In genomic region chr6:38160102-38160501, GRCm38 (mm10) we compare ENCODE assay signal across 8 mouse cellular contexts. TPM values are rescaled to one million over a fixed set of nuclear protein-coding genes. Genes with fewer than 3 reads are reported as not detected.
A peak's percentile ranks its signal among the peaks of the same experiment; 100 is the strongest.
DNase-seq lines count a peak whose midpoint lies in the region; ATAC-seq and TF ChIP-seq lines count a peak whose summit lies in the region.

No protein-coding gene starts in this region.

- no peaks in the 10 kb centered on the region for H3K4me1 ChIP-seq in heart, embryonic 11.5 days (ENCODE audit: control insufficient read depth, insufficient read depth, low read length)
- H3K4me1 ChIP-seq in intestine, embryonic 16.5 days (ENCODE audit: control insufficient read depth, insufficient read depth, low read length) = no peaks in the 10 kb centered on the region
- H3K4me1 ChIP-seq in midbrain, embryonic 11.5 days (ENCODE audit: control insufficient read depth, insufficient read depth, low read length) = peaks cover 14% of the 10 kb centered on the region
- H3K4me1 ChIP-seq in small intestine, adult 2 months (ENCODE audit: control insufficient read depth, insufficient read depth, insufficient read length, low read length) = no peaks in the 10 kb centered on the region

- no peak overlapping the region for H3K27ac ChIP-seq in heart, embryonic 11.5 days (ENCODE audit: low read depth, low read length)
- no peak overlapping the region for H3K27ac ChIP-seq in gastrocnemius, adult 2 months
- no peak overlapping the region for H3K27ac ChIP-seq in intestine, embryonic 16.5 days (ENCODE audit: low read length)
- no peak overlapping the region for H3K27ac ChIP-seq in midbrain, embryonic 11.5 days (ENCODE audit: low read depth, low read length)
- no peak overlapping the region for H3K27ac ChIP-seq in small intestine, adult 2 months (ENCODE audit: insufficient read depth, low read depth, low read length)

- 24% methylated on average over 3 of the region's 3 CpGs for WGBS in heart, embryonic 11.5 days (ENCODE audit: insufficient replicate concordance)
- WGBS in intestine, embryonic 16.5 days = 10% methylated on average over 3 of the region's 3 CpGs
- WGBS in midbrain, embryonic 11.5 days = 23% methylated on average over 3 of the region's 3 CpGs
- 8% methylated on average over 3 of the region's 3 CpGs for WGBS in small intestine, adult 2 months

- intact Hi-C loops in gastrocnemius, adult 2 months (cut with DNase I) = loop anchor here (1.0 to 10.0 kb wide), 2 partner anchors 94 to 145 kb away; partner anchors contain the start of gene D630045J12Rik
- intact Hi-C loops in left cerebral cortex, postnatal 10 days (cut with DNase I) = loop anchor here (2.0 to 5.0 kb wide), 2 partner anchors 92 to 167 kb away; partner anchors contain the start of gene D630045J12Rik

- no peak for TF ChIP-seq POLR2A in small intestine, adult 2 months (IDR thresholded peaks at IDR 0.05; ENCODE audit: low read depth, low read length)

- no peaks in the 10 kb centered on the region for H3K9me3 ChIP-seq in heart, embryonic 11.5 days (replicated peaks; ENCODE audit: control insufficient read depth, low read length)
- H3K9me3 ChIP-seq in intestine, embryonic 16.5 days (ENCODE audit: control insufficient read depth, low read length) = no peaks in the 10 kb centered on the region
- no peaks in the 10 kb centered on the region for H3K9me3 ChIP-seq in midbrain, embryonic 11.5 days (ENCODE audit: control insufficient read depth, low read length)

- peak; percentile 96 for DNase-seq in heart, adult 11 months
- peak; percentile 86 to 94 for DNase-seq in cerebellum, postnatal 25 days
- DNase-seq in gastrocnemius, adult 2 months = peak; percentile 77
- DNase-seq in left cerebral cortex, postnatal 10 days (ENCODE audit: extremely low spot score in 1 of 2, low spot score in 2 of 2) = peak; percentile 79 to 82
- DNase-seq in midbrain, embryonic 11.5 days (ENCODE audit: low spot score, missing footprints) = peak; percentile 99

- H3K4me2 ChIP-seq in heart, embryonic 11.5 days = no peak overlapping the region
- H3K4me2 ChIP-seq in intestine, embryonic 16.5 days (ENCODE audit: low read depth, low read length) = no peak overlapping the region
- H3K4me2 ChIP-seq in midbrain, embryonic 11.5 days = no peak overlapping the region

- H3K27me3 ChIP-seq in heart, embryonic 11.5 days (ENCODE audit: control insufficient read depth, insufficient read depth, low read length) = no peaks in the 10 kb centered on the region
- H3K27me3 ChIP-seq in intestine, embryonic 16.5 days (replicated peaks; ENCODE audit: control insufficient read depth, insufficient read depth, low read length) = no peaks in the 10 kb centered on the region
- H3K27me3 ChIP-seq in midbrain, embryonic 11.5 days (ENCODE audit: control insufficient read depth, insufficient read depth, low read length) = no peaks in the 10 kb centered on the region
- no peaks in the 10 kb centered on the region for H3K27me3 ChIP-seq in small intestine, adult 2 months (ENCODE audit: control insufficient read depth, insufficient read depth, low read length)

- no peak overlapping the region for H3K4me3 ChIP-seq in heart, embryonic 11.5 days (ENCODE audit: low read depth, low read length)
- no peak overlapping the region for H3K4me3 ChIP-seq in gastrocnemius, adult 2 months
- no peak overlapping the region for H3K4me3 ChIP-seq in intestine, embryonic 16.5 days (ENCODE audit: low read length)
- H3K4me3 ChIP-seq in midbrain, embryonic 11.5 days (ENCODE audit: low read depth, low read length) = no peak overlapping the region
- no peak overlapping the region for H3K4me3 ChIP-seq in small intestine, adult 2 months (ENCODE audit: low read depth, low read length)

- TF ChIP-seq CTCF in gastrocnemius, adult 2 months (IDR thresholded peaks at IDR 0.05) = peak; percentile 88
- TF ChIP-seq CTCF in small intestine, adult 2 months (IDR thresholded peaks at IDR 0.05; ENCODE audit: extremely low read depth, insufficient read length, insufficient replicate concordance, low read depth, low read length) = peak; percentile 29; the same call in 1 of the 2 replicates

- no peaks in the 10 kb centered on the region; the same call in 1 of the 2 replicates for H3K36me3 ChIP-seq in heart, embryonic 11.5 days (ENCODE audit: control insufficient read depth, insufficient read depth, low read length)
- no peaks in the 10 kb centered on the region for H3K36me3 ChIP-seq in intestine, embryonic 16.5 days (ENCODE audit: control insufficient read depth, insufficient read depth, low read length)
- H3K36me3 ChIP-seq in midbrain, embryonic 11.5 days (ENCODE audit: control insufficient read depth, insufficient read depth, low read length) = no peaks in the 10 kb centered on the region
- no peaks in the 10 kb centered on the region for H3K36me3 ChIP-seq in small intestine, adult 2 months (ENCODE audit: control insufficient read depth, insufficient read depth, low read length)

- no peak for ATAC-seq in heart, embryonic 11.5 days (replicated peaks; ENCODE audit: insufficient number of reproducible peaks, low FRiP score, low TSS enrichment)
- peak; percentile 55 for ATAC-seq in intestine, embryonic 16.5 days
- peak; percentile 53; the same call in 1 of the 2 replicates for ATAC-seq in midbrain, embryonic 11.5 days (ENCODE audit: low FRiP score)

- no peak overlapping the region for H3K9ac ChIP-seq in heart, embryonic 11.5 days (ENCODE audit: low read depth, low read length)
- H3K9ac ChIP-seq in intestine, embryonic 16.5 days (ENCODE audit: low read depth, low read length) = no peak overlapping the region
- no peak overlapping the region for H3K9ac ChIP-seq in midbrain, embryonic 11.5 days (ENCODE audit: low read length)

RNA-seq across cellular contexts. Expression of gene Atp6v0a4, which starts 35.7 kb away (rescaled TPM):
- polyA plus RNA-seq in heart, embryonic 11.5 days (2014; fragmentation: Nextera tagmentation; extraction: Ambion mirVana) = 0.34 TPM in 1 of 2 replicates, not detected in the other
- under 1 TPM; 0.50 to 0.56 TPM for total RNA-seq in gastrocnemius, adult 2 months (2021)
- polyA plus RNA-seq in intestine, embryonic 16.5 days (2015; fragmentation: Nextera tagmentation; extraction: Ambion mirVana) = 5.1 and 5.4 TPM in 2 replicates
- 1 to 10 TPM; 4.6 to 5.3 TPM for total RNA-seq in left cerebral cortex, postnatal 10 days (2021)
- polyA plus RNA-seq in midbrain, embryonic 11.5 days (2014; fragmentation: Nextera tagmentation; extraction: Ambion mirVana) = not detected in 2 replicates
- 0.89 TPM in 1 of 2 replicates, not detected in the other for polyA plus RNA-seq in small intestine, adult 2 months (2012; rRNA removed)

RNA-seq across cellular contexts. Expression of gene Tmem213, which starts 51.0 kb away (rescaled TPM):
- polyA plus RNA-seq in heart, embryonic 11.5 days (2014; fragmentation: Nextera tagmentation; extraction: Ambion mirVana) = not detected in 2 replicates
- total RNA-seq in gastrocnemius, adult 2 months (2021) = not detected
- not detected in 2 replicates for polyA plus RNA-seq in intestine, embryonic 16.5 days (2015; fragmentation: Nextera tagmentation; extraction: Ambion mirVana)
- not detected for total RNA-seq in left cerebral cortex, postnatal 10 days (2021)
- not detected in 2 replicates for polyA plus RNA-seq in midbrain, embryonic 11.5 days (2014; fragmentation: Nextera tagmentation; extraction: Ambion mirVana)
- 3.4 TPM in 1 of 2 replicates, not detected in the other for polyA plus RNA-seq in small intestine, adult 2 months (2012; rRNA removed)
